Mouse (Mus musculus): ENCODE measurements at regions not wholly inside any gene's neighbourhood (a gene's known extent, or its start where the extent isn't known, plus 50 kb on each side); places are given as distances from the start of the nearest gene placed in this dataset.

DNA sequence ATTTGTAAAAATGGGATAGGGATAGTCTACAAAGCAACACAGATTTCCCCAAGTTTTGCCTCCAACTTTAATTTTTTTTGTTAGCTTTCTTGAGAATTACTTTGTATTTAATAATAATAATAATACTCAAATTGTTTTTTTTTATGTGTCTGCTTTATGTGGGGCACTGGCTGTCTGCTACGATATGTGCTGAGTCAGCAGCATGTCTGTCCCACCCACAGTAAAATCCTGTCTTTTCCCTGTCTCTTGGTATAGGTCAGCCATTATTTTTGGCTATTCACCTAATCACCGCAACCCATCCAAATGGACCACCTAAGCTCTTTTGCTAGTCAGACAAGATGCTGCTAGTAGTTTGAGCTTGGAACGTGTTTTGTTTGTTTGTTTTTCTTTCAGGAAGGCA is 473.0 kb downstream of the Hs3st4 start:
- WGBS: 86% methylated on average over 3 of the region's 3 CpGs
- ATAC-seq (ENCODE audit: insufficient number of reproducible peaks, insufficient read depth, low FRiP score, low TSS enrichment, low read depth): no peak

GRCm38 (mm10) chr7:124487326-124487725 is 504.7 kb downstream of the Hs3st4 start:
- WGBS: 54% methylated on average over 1 of the region's 1 CpGs
- ATAC-seq (ENCODE audit: insufficient number of reproducible peaks, insufficient read depth, low FRiP score, low TSS enrichment, low read depth): no peak

More for the DNA sequence above, 473.0 kb downstream of the Hs3st4 start:
- no peaks in the 10 kb centered on the region for H3K36me3 ChIP-seq
- H3K4me3 ChIP-seq: no peak overlapping the region
- H3K9me3 ChIP-seq: no peaks in the 10 kb centered on the region
- no peaks in the 10 kb centered on the region for H3K27me3 ChIP-seq
- H3K4me1 ChIP-seq: no peaks in the 10 kb centered on the region
- no peak overlapping the region for H3K9ac ChIP-seq
- H3K4me2 ChIP-seq: no peak overlapping the region
- no peak overlapping the region for H3K27ac ChIP-seq

GRCm38 (mm10) chr7:124491109-124491793 is 508.6 kb downstream of the Hs3st4 start:
- Histone ChIP-seq H3K4me1 (no peaks in the 10 kb centered on the region), H3K27me3 (no peaks in the 10 kb centered on the region), H3K9ac (no peak overlapping the region), H3K9me3 (no peaks in the 10 kb centered on the region), H3K27ac (no peak overlapping the region), H3K36me3 (no peaks in the 10 kb centered on the region), H3K4me2 (no peak overlapping the region), H3K4me3 (no peak overlapping the region)
- ATAC-seq (ENCODE audit: insufficient number of reproducible peaks, insufficient read depth, low FRiP score, low TSS enrichment, low read depth): no peak
- 58% methylated on average over 3 of the region's 3 CpGs for WGBS

More at GRCm38 (mm10) chr7:124487326-124487725, 504.7 kb downstream of the Hs3st4 start:
- H3K4me3 ChIP-seq: no peak overlapping the region
- no peaks in the 10 kb centered on the region for H3K36me3 ChIP-seq
- no peak overlapping the region for H3K27ac ChIP-seq
- no peaks in the 10 kb centered on the region for H3K9me3 ChIP-seq
- no peaks in the 10 kb centered on the region for H3K4me1 ChIP-seq
- no peaks in the 10 kb centered on the region for H3K27me3 ChIP-seq
- H3K9ac ChIP-seq: no peak overlapping the region
- no peak overlapping the region for H3K4me2 ChIP-seq

- Histone ChIP-seq H3K4me2 (no peak overlapping the region), H3K27ac (no peak overlapping the region), H3K9me3 (no peaks in the 10 kb centered on the region), H3K4me3 (no peak overlapping the region), H3K27me3 (no peaks in the 10 kb centered on the region), H3K9ac (no peak overlapping the region), H3K36me3 (no peaks in the 10 kb centered on the region), H3K4me1 (no peaks in the 10 kb centered on the region)
- 90% methylated on average over 3 of the region's 3 CpGs for WGBS
- ATAC-seq (ENCODE audit: insufficient number of reproducible peaks, insufficient read depth, low FRiP score, low TSS enrichment, low read depth): no peak
Observed at GRCm38 (mm10) chr7:124491851-124492390, 509.3 kb downstream of the Hs3st4 start.

DNA sequence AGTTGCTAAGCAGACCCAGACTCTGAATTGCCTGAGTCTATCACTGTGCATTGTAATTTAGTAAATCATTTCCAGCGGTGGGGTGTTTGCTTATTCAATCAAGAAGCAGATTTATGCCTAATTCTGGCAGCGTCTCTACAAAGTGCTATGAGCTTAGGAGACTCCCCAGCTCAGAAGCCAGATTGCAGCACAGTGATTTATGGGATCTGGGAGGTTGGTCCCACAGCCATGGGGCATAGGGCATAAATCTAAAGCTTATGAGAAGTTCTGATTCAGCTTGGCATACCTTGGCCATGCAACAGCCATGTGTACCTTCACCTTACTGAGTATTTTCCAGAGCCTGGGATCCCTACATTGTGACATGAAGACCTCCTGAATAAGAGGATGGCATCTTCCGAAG is 518.0 kb downstream of the Hs3st4 start:
- Histone ChIP-seq H3K27ac (no peak overlapping the region), H3K9ac (no peak overlapping the region), H3K4me1 (0 out of 2 replicates have a peak, but pooled peaks cover 2% of the 10 kb centered on the region), H3K27me3 (no peaks in the 10 kb centered on the region), H3K36me3 (no peaks in the 10 kb centered on the region), H3K4me2 (no peak overlapping the region), H3K9me3 (no peaks in the 10 kb centered on the region), H3K4me3 (no peak overlapping the region)
- WGBS: 66% methylated on average over 3 of the region's 3 CpGs
- no peak for ATAC-seq (ENCODE audit: insufficient number of reproducible peaks, insufficient read depth, low FRiP score, low TSS enrichment, low read depth)

DNA sequence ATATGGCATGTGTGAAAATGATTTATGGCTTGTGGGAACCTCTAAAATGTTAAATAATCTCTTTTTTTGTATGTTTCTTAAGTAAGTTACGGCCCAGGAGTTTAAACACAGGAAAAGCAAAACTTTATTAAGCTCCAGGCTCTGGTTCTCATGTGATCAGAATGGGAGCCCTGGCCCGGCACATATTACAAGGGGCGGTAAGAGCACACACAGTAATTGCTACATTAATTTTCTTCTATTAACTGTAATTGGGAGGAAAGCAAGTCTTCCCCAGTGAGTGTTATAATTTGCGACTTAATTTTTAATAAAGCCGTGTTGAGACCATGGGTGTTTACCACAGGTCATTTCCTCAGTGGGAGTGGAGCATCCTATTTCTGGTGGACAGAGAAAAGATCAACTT is 520.1 kb downstream of the Hs3st4 start:
- no peak overlapping the region for H3K27ac ChIP-seq
- ATAC-seq (ENCODE audit: insufficient number of reproducible peaks, insufficient read depth, low FRiP score, low TSS enrichment, low read depth): no peak
- no peak overlapping the region for H3K4me3 ChIP-seq
- H3K27me3 ChIP-seq: no peaks in the 10 kb centered on the region
- no peak overlapping the region for H3K9ac ChIP-seq
- no peaks in the 10 kb centered on the region for H3K36me3 ChIP-seq
- WGBS: 85% methylated on average over 5 of the region's 5 CpGs
- H3K4me1 ChIP-seq: 0 out of 2 replicates have a peak, but pooled peaks cover 2% of the 10 kb centered on the region
- H3K4me2 ChIP-seq: no peak overlapping the region
- H3K9me3 ChIP-seq: no peaks in the 10 kb centered on the region

GRCm38 (mm10) chr7:124549038-124549437 is 566.4 kb downstream of the Hs3st4 start:
- Histone ChIP-seq H3K27me3 (no peaks in the 10 kb centered on the region), H3K4me2 (no peak overlapping the region), H3K36me3 (no peaks in the 10 kb centered on the region), H3K27ac (no peak overlapping the region), H3K4me1 (no peaks in the 10 kb centered on the region), H3K9me3 (no peaks in the 10 kb centered on the region), H3K9ac (no peak overlapping the region), H3K4me3 (no peak overlapping the region)
- no peak for ATAC-seq (ENCODE audit: insufficient number of reproducible peaks, insufficient read depth, low FRiP score, low TSS enrichment, low read depth)
- 82% methylated on average over 1 of the region's 1 CpGs for WGBS

DNA sequence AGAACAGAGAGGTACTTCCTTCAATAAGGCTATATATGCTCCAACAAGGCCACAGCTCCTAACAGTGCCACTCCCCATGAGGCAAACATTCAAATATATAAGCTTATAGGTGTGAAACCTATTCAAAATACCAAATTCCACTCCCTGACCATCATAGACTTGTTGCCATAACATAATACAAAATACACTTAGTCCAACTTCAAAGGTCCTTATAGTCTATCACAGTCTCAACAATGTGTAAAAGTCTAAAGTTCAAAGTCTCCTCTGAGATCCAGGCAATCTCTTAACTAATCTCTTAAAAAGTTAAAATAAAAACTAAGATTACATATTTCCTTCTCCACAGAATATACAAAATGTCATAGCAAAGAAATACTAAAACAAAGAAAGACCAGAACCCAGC is 574.5 kb downstream of the Hs3st4 start:
- no peaks in the 10 kb centered on the region for H3K9me3 ChIP-seq
- no peaks in the 10 kb centered on the region for H3K36me3 ChIP-seq
- H3K27me3 ChIP-seq: no peaks in the 10 kb centered on the region
- no peak overlapping the region for H3K4me2 ChIP-seq
- no peaks in the 10 kb centered on the region for H3K4me1 ChIP-seq
- ATAC-seq (ENCODE audit: insufficient number of reproducible peaks, insufficient read depth, low FRiP score, low TSS enrichment, low read depth): no peak
- H3K27ac ChIP-seq: no peak overlapping the region
- H3K9ac ChIP-seq: no peak overlapping the region
- H3K4me3 ChIP-seq: no peak overlapping the region

DNA sequence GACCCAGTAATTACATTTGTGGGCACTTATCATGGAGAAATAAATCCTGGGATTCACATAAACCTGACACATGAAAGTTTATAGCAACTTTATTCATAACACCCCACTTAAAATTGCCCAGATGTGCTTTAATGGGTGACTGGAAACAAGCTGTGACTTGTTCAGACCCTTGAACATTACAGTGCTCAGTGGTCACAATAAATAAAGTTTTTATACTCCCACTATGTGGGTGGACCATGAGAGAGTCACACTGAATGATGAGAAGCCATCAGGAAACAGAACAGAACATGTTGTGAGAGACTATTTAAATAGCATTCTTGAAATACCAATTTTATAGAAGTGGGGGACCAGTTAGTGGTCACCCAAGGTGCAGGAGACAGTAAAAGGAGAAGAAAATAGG is 588.1 kb downstream of the Hs3st4 start:
- Histone ChIP-seq H3K9me3 (no peaks in the 10 kb centered on the region), H3K4me1 (no peaks in the 10 kb centered on the region), H3K27ac (no peak overlapping the region), H3K9ac (no peak overlapping the region), H3K36me3 (no peaks in the 10 kb centered on the region), H3K4me3 (no peak overlapping the region), H3K4me2 (no peak overlapping the region), H3K27me3 (no peaks in the 10 kb centered on the region)
- ATAC-seq (ENCODE audit: insufficient number of reproducible peaks, insufficient read depth, low FRiP score, low TSS enrichment, low read depth): no peak

DNA sequence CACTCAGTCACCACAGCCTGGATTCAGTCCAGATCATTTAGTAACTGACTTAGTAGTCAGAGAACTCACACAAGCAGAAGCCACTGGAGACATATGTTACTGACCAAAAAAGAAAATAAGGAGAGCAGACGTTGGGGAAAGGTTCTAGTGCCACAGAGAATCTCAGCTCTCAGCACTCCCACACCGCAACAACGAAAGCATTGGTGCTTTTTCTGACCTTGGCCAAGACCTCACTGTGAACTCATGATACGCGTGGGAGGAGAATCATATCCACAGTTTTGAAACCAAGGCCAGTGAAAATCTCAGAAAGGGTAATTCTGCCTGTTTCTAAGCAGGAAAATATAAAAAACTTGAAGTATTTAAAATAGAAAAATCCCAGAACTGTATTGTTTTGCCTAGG is 591.0 kb downstream of the Hs3st4 start:
- no peaks in the 10 kb centered on the region for H3K4me1 ChIP-seq
- H3K9me3 ChIP-seq: no peaks in the 10 kb centered on the region
- 89% methylated on average over 5 of the region's 5 CpGs for WGBS
- H3K27ac ChIP-seq: no peak overlapping the region
- H3K27me3 ChIP-seq: no peaks in the 10 kb centered on the region
- no peak overlapping the region for H3K9ac ChIP-seq
- H3K4me2 ChIP-seq: no peak overlapping the region
- no peak for ATAC-seq (ENCODE audit: insufficient number of reproducible peaks, insufficient read depth, low FRiP score, low TSS enrichment, low read depth)
- H3K36me3 ChIP-seq: no peaks in the 10 kb centered on the region
- no peak overlapping the region for H3K4me3 ChIP-seq

DNA sequence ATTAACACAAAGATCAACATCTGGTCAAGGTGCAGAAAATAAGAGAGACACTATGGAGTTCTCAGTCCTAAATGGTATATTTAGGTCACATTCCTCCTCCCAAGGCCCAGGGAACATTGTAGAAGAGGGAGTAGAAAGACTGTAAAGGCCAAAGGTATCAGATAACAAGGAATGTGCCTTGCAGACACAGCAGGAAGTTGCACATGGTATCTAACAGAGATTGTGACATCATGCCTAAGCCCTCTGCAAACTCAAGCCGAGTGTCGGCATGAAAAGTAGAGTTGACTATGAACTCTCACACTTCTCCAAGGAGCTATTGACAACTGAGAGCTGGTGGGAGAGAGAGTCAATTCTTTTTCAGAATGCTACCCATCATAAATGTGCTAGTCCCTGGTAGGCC is 598.7 kb downstream of the Hs3st4 start:
- H3K27me3 ChIP-seq: no peaks in the 10 kb centered on the region
- no peaks in the 10 kb centered on the region for H3K9me3 ChIP-seq
- WGBS: 77% methylated on average over 2 of the region's 2 CpGs
- no peak overlapping the region for H3K4me2 ChIP-seq
- no peaks in the 10 kb centered on the region for H3K4me1 ChIP-seq
- no peak overlapping the region for H3K4me3 ChIP-seq
- no peak for ATAC-seq (ENCODE audit: insufficient number of reproducible peaks, insufficient read depth, low FRiP score, low TSS enrichment, low read depth)
- no peaks in the 10 kb centered on the region for H3K36me3 ChIP-seq
- H3K9ac ChIP-seq: no peak overlapping the region
- no peak overlapping the region for H3K27ac ChIP-seq

- ATAC-seq (ENCODE audit: insufficient number of reproducible peaks, insufficient read depth, low FRiP score, low TSS enrichment, low read depth): no peak
- Histone ChIP-seq H3K4me1 (no peaks in the 10 kb centered on the region), H3K4me2 (no peak overlapping the region), H3K36me3 (no peaks in the 10 kb centered on the region), H3K27ac (no peak overlapping the region), H3K9ac (no peak overlapping the region), H3K9me3 (no peaks in the 10 kb centered on the region), H3K4me3 (no peak overlapping the region), H3K27me3 (no peaks in the 10 kb centered on the region)
- WGBS: 65% methylated on average over 1 of the region's 1 CpGs
Observed at GRCm38 (mm10) chr7:124585296-124585695, 602.6 kb downstream of the Hs3st4 start.

Data from embryonic facial prominence, embryonic 13.5 days (tissue).